Mouse (Mus musculus) monocyte, adult 5-6 weeks (primary cell): ENCODE measurements around the gene Hist1h2bk. TPM values are rescaled to one million over a fixed set of nuclear protein-coding genes. Genes with fewer than 3 reads are reported as not detected.

Source experiments
- ATAC-seq: fragments of 153-309, 156-312 bp; replicated peaks from 2 replicates; pipeline ENCODE4 v1.8.0; 2017; ENCODE audit warnings: mild to moderate bottlenecking; ENCODE audit not compliant: low TSS enrichment, insufficient number of reproducible peaks, severe bottlenecking, poor library complexity, low FRiP score
- total RNA-seq: library from RNA; stranded (forward); fragments of 200-1000, 200-491, 200-594 nt; gene quantifications from 3 replicates; pipeline ENCODE4 v1.2.3, GENCODE M21; 2017

Hist1h2bk gene
- total RNA-seq, 1 experiment from 2014 or later: 6.8 TPM

- no peak for ATAC-seq
These were observed 683 bp downstream of the Hist1h2bk start for GRCm38 (mm10) chr13:22036149-22036956.

- ATAC-seq: no peak
These were observed 1.3 kb downstream of the Hist1h2bk start for GRCm38 (mm10) chr13:22036986-22037385.

GRCm38 (mm10) chr13:22037415-22037814, 1.7 kb downstream of the Hist1h2bk start:
- ATAC-seq: no peak

GRCm38 (mm10) chr13:22039364-22039763, 3.7 kb downstream of the Hist1h2bk start:
- no peak for ATAC-seq

- no peak for ATAC-seq
These were observed 4.3 kb downstream of the Hist1h2bk start for GRCm38 (mm10) chr13:22039951-22040463.

GRCm38 (mm10) chr13:22040464-22041141, 4.9 kb downstream of the Hist1h2bk start:
- ATAC-seq: no peak

- ATAC-seq: peak; percentile 84
These were observed 5.5 kb downstream of the Hist1h2bk start, which contains the start of gene Hist1h4i for GRCm38 (mm10) chr13:22041142-22041536. Gene Hist1h4i, minus strand, starts transcription at chr13:22041362.

GRCm38 (mm10) chr13:22041651-22042567, 6.2 kb downstream of the Hist1h2bk start:
- no peak for ATAC-seq

- ATAC-seq: peak; percentile 83
These were observed 7.2 kb downstream of the Hist1h2bk start, which contains the start of the genes Hist1h2ag and Hist1h2bj for GRCm38 (mm10) chr13:22042568-22043502. Gene Hist1h2ag, minus strand, starts transcription at chr13:22042944. Gene Hist1h2bj, plus strand, starts transcription at chr13:22043214.

- 0 out of 2 replicates have a peak, but pooled peaks have one; percentile 11 for ATAC-seq
These were observed 8.1 kb downstream of the Hist1h2bk start for GRCm38 (mm10) chr13:22043503-22044431.

GRCm38 (mm10) chr13:22044432-22045155, 8.9 kb downstream of the Hist1h2bk start:
- no peak for ATAC-seq

GRCm38 (mm10) chr13:22045311-22045710, 9.6 kb downstream of the Hist1h2bk start:
- no peak for ATAC-seq

GRCm38 (mm10) chr13:22049041-22049440, 13.4 kb downstream of the Hist1h2bk start:
- ATAC-seq: no peak

- 0 out of 2 replicates have a peak, but pooled peaks have one; percentile 15 for ATAC-seq
These were observed 14.2 kb downstream of the Hist1h2bk start for GRCm38 (mm10) chr13:22049737-22050440.
